Comparison of ENCODE assay signal across 13 mouse cellular contexts in the genomic region with DNA sequence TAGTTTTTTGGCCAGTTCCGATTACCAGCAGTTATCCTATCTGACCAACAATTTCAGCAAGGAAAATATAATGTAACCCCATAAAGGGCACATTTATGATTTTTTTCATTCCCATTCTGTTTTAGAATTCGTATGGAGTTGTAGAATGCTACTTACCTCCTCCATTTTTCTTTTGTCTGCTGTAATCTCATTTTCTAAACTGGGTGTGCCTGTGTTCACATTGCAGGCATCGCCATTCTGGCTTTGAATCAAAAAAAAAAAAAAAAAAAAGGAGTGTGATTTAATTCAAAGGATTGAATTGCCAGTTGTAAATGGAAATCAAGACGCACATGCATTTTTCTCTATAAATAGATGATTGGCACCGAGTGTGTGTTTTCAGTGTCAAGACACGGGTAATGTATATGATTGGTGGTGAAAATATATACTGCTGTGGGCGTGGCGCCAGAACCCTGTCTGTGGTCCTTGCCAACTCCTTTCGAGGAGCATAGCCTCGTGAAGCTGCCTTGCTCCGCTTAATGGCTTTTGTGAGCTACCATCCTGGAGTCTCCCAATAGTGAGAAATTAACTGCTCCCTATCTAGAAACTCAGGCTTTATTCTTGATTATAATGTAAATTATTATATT.
DNase-seq lines count a peak whose midpoint lies in the region; ATAC-seq lines count a peak whose summit lies in the region.
"Had no signal": no experiment of that assay in that cellular context is flagged by ENCODE, and none has a peak within 500 bp of the region (broad histone marks: within the 10 kb centered on the region; RNA-seq: fewer than 3 reads in every experiment).

No protein-coding gene starts in this region.

- peak overlapping the region; percentile 73 for H3K27ac ChIP-seq in forebrain, embryonic 15.5 days (replicated peaks)
- no peak overlapping the region for H3K27ac ChIP-seq in forebrain, embryonic 12.5 days
- no peak overlapping the region for H3K27ac ChIP-seq in lung, embryonic 15.5 days
- H3K27ac ChIP-seq: kidney, postnatal 0 days; macrophage had no signal

- ATAC-seq in forebrain, embryonic 15.5 days (replicated peaks), result peak; percentile 82
- ATAC-seq in forebrain, embryonic 12.5 days (ENCODE audit: low FRiP score), result no peak
- peak; percentile 57; the same call in 1 of the 2 replicates for ATAC-seq in lung, embryonic 15.5 days (ENCODE audit: borderline replicate concordance, extremely low read depth, low FRiP score, low TSS enrichment)

- no peak for DNase-seq in lung, postnatal 36 days
- DNase-seq in brain, adult 2 months (ENCODE audit: low read depth, low spot score), result peak; percentile 36
- DNase-seq in cerebellum, postnatal 14 days, result peak; percentile 74 to 77
- DNase-seq in adrenal gland, postnatal 36 days, result no peak
- no peak for DNase-seq in layer of hippocampus, postnatal 14 days (ENCODE audit: low spot score in 2 of 2)
- DNase-seq: B cell, adult 2 months; liver had no signal

- no peaks in the 10 kb centered on the region for H3K27me3 ChIP-seq in forebrain, embryonic 15.5 days
- no peaks in the 10 kb centered on the region for H3K27me3 ChIP-seq in forebrain, embryonic 12.5 days
- H3K27me3 ChIP-seq in lung, embryonic 15.5 days, result no peaks in the 10 kb centered on the region

- no peak overlapping the region for H3K4me2 ChIP-seq in forebrain, embryonic 15.5 days (replicated peaks)
- no peak overlapping the region for H3K4me2 ChIP-seq in forebrain, embryonic 12.5 days
- H3K4me2 ChIP-seq in lung, embryonic 15.5 days, result no peak overlapping the region

- H3K9me3 ChIP-seq in forebrain, embryonic 15.5 days, result no peaks in the 10 kb centered on the region
- no peaks in the 10 kb centered on the region for H3K9me3 ChIP-seq in forebrain, embryonic 12.5 days
- no peaks in the 10 kb centered on the region for H3K9me3 ChIP-seq in lung, embryonic 15.5 days
- H3K9me3 ChIP-seq: G1E had no signal

- no peak overlapping the region for H3K4me3 ChIP-seq in forebrain, embryonic 15.5 days
- H3K4me3 ChIP-seq in forebrain, embryonic 12.5 days (replicated peaks), result no peak overlapping the region
- no peak overlapping the region for H3K4me3 ChIP-seq in lung, embryonic 15.5 days

- H3K36me3 ChIP-seq in forebrain, embryonic 15.5 days, result no peaks in the 10 kb centered on the region
- no peaks in the 10 kb centered on the region for H3K36me3 ChIP-seq in forebrain, embryonic 12.5 days (replicated peaks)
- H3K36me3 ChIP-seq in lung, embryonic 15.5 days, result no peaks in the 10 kb centered on the region
- H3K36me3 ChIP-seq: G1E had no signal

- H3K4me1 ChIP-seq in forebrain, embryonic 15.5 days, result peaks cover 14% of the 10 kb centered on the region; the same call in 1 of the 2 replicates
- no peaks in the 10 kb centered on the region for H3K4me1 ChIP-seq in forebrain, embryonic 12.5 days
- no peaks in the 10 kb centered on the region for H3K4me1 ChIP-seq in lung, embryonic 15.5 days

- no peak overlapping the region for H3K9ac ChIP-seq in forebrain, embryonic 15.5 days (replicated peaks)
- no peak overlapping the region for H3K9ac ChIP-seq in forebrain, embryonic 12.5 days
- no peak overlapping the region for H3K9ac ChIP-seq in lung, embryonic 15.5 days

- 41% methylated on average over 11 of the region's 11 CpGs for WGBS in forebrain, embryonic 15.5 days
- 85% methylated on average over 11 of the region's 11 CpGs for WGBS in forebrain, embryonic 12.5 days
- 50% methylated on average over 11 of the region's 11 CpGs for WGBS in lung, embryonic 15.5 days

Comparison
In these comparisons a context has a peak if more than half of its experiments do, and no peak if none do; other contexts are left out.
1. DNase-seq: peak in brain, adult 2 months (single experiment) and cerebellum, postnatal 14 days (2 of 2); none in lung, postnatal 36 days (single experiment), adrenal gland, postnatal 36 days (0 of 2) and layer of hippocampus, postnatal 14 days (0 of 2).